Mouse (Mus musculus) midbrain, embryonic 10.5 days (tissue): Measurements from ENCODE around the gene Etv3. TPM values are rescaled to one million over a fixed set of nuclear protein-coding genes. Genes with fewer than 3 reads are reported as not detected.

Experiments used
- DNase-seq: peaks from one replicate; pipeline ENCODE4 v3.0.0-alpha.2; 2017; ENCODE audit warnings: low spot score
- H3K27ac ChIP-seq: fragments of 300-500 bp; sonication (generic); replicated peaks from 2 replicates; pipeline ENCODE4 v1.5.1; 2016; ENCODE audit warnings: mild to moderate bottlenecking
- H3K27me3 ChIP-seq: fragments of 300-500 bp; sonication (generic); 2 replicates; pipeline ENCODE4 v1.6.1; 2016; ENCODE audit warnings: low read depth, mild to moderate bottlenecking; ENCODE audit not compliant: poor library complexity, severe bottlenecking
- H3K36me3 ChIP-seq: fragments of 300-500 bp; sonication (generic); 2 replicates; pipeline ENCODE4 v1.6.1; 2016; ENCODE audit warnings: mild to moderate bottlenecking, moderate library complexity
- H3K4me1 ChIP-seq: fragments of 300-500 bp; sonication (generic); 2 replicates; pipeline ENCODE4 v1.6.1; 2016
- H3K4me3 ChIP-seq: fragments of 300-500 bp; sonication (generic); 2 replicates; pipeline ENCODE4 v1.5.1; 2016; ENCODE audit warnings: mild to moderate bottlenecking, moderate library complexity
- H3K9me3 ChIP-seq: fragments of 300-500 bp; sonication (generic); replicated peaks from 2 replicates; pipeline ENCODE4 v1.6.1; 2016; ENCODE audit warnings: mild to moderate bottlenecking
- WGBS: fragments of 180-500 bp; shearing (Covaris S2); methylation state at CpG from one replicate; pipeline ENCODE4 v1.1.7; 2016; 5-methylcytosine and 5-hydroxymethylcytosine counted together
- polyA plus RNA-seq: library from polyadenylated mRNA; unstranded; fragments of >200 nt; fragmentation: Nextera tagmentation; extraction: Ambion mirVana; gene quantifications from 2 replicates; pipeline ENCODE4 v1.2.1, GENCODE M21; 2016

Etv3 gene
- polyA plus RNA-seq, 1 experiment from 2014 or later: 9.8 TPM

- WGBS: 94% methylated on average over 14 of the region's 14 CpGs
- Histone ChIP-seq H3K9me3 (no peaks in the 10 kb centered on the region), H3K36me3 (no peaks in the 10 kb centered on the region), H3K4me3 (no peak overlapping the region), H3K4me1 (peaks cover 18% of the 10 kb centered on the region), H3K27me3 (no peaks in the 10 kb centered on the region), H3K27ac (no peak overlapping the region)
- no peak for DNase-seq
Observed at GRCm38 (mm10) chr3:87567497-87567896, 42.3 kb downstream of the Etv3 start.

- Histone ChIP-seq H3K4me3 (no peak overlapping the region), H3K36me3 (no peaks in the 10 kb centered on the region), H3K27ac (no peak overlapping the region), H3K4me1 (peaks cover 18% of the 10 kb centered on the region), H3K9me3 (no peaks in the 10 kb centered on the region), H3K27me3 (no peaks in the 10 kb centered on the region)
- no peak for DNase-seq
- WGBS: 93% methylated on average over 5 of the region's 5 CpGs
Observed at GRCm38 (mm10) chr3:87568681-87569080, 43.5 kb downstream of the Etv3 start.

GRCm38 (mm10) chr3:87575766-87576165 lies 50.6 kb downstream of the Etv3 start:
- Histone ChIP-seq H3K27ac (no peak overlapping the region), H3K4me3 (no peak overlapping the region), H3K36me3 (no peaks in the 10 kb centered on the region), H3K4me1 (no peaks in the 10 kb centered on the region), H3K9me3 (peaks cover 7% of the 10 kb centered on the region; the same call in 1 of the 2 replicates), H3K27me3 (no peaks in the 10 kb centered on the region)
- WGBS: 31% methylated on average over 6 of the region's 6 CpGs
- no peak for DNase-seq

GRCm38 (mm10) chr3:87582259-87582658 lies 57.1 kb downstream of the Etv3 start:
- Histone ChIP-seq H3K27me3 (no peaks in the 10 kb centered on the region), H3K4me1 (no peaks in the 10 kb centered on the region), H3K4me3 (no peak overlapping the region), H3K9me3 (peaks cover 14% of the 10 kb centered on the region; the same call in 1 of the 2 replicates), H3K36me3 (no peaks in the 10 kb centered on the region), H3K27ac (no peak overlapping the region)
- no peak for DNase-seq
- WGBS: 95% methylated on average over 4 of the region's 4 CpGs

Other genes starting within 250 kb of the Etv3 start
- not detected in 2 replicates for gene Cd5l, start 167.5 kb upstream of the Etv3 start, polyA plus RNA-seq
- not detected in 2 replicates for gene Fcrl1, start 149.0 kb upstream of the Etv3 start, polyA plus RNA-seq
- gene Fcrl5, start 89.6 kb upstream of the Etv3 start, polyA plus RNA-seq: not detected in 2 replicates
- 12.9 and 15.5 TPM in 2 replicates for gene Arhgef11, start 92.2 kb downstream of the Etv3 start, polyA plus RNA-seq
- 0.39 and 0.51 TPM in 2 replicates for gene Lrrc71, start 223.2 kb downstream of the Etv3 start, polyA plus RNA-seq